Mouse (Mus musculus) G1E (cell line): ENCODE results near the gene Dhx16.

Experiments used
- CTCF ChIP-seq: IDR thresholded peaks from 2 replicates; pipeline ENCODE4 v1.5.1; 2012; ENCODE audit warnings: low read depth, low read length, inconsistent platforms, mixed read lengths
- GATA1 ChIP-seq: IDR thresholded peaks from 2 replicates; pipeline ENCODE4 v1.6.1; 2012; ENCODE audit warnings: borderline replicate concordance, low read length, inconsistent platforms, mixed read lengths
- TAL1 ChIP-seq: conservative IDR thresholded peaks from 2 replicates; pipeline ENCODE4 v1.6.1; 2012; ENCODE audit warnings: low read depth, low read length, inconsistent platforms, mixed read lengths

GRCm38 (mm10) chr17:35879245-35880057 lies at the start of gene Dhx16:
- TF ChIP-seq GATA1, result no peak
- no peak for TF ChIP-seq CTCF
- TF ChIP-seq TAL1, result no peak
